Mouse (Mus musculus) T-cell, adult 66 days (primary cell): ENCODE results near the gene Olfr108. TPM values are rescaled to one million over a fixed set of nuclear protein-coding genes. Genes with fewer than 3 reads are reported as not detected.

Experiments
- total RNA-seq, 2 experiments: library from RNA; stranded (reverse); gene quantifications; 3 replicates in 1 of 2; 4 replicates in 1 of 2; pipeline ENCODE4 v1.2.4; 2023

The Olfr108 gene
- not detected for total RNA-seq

DNA sequence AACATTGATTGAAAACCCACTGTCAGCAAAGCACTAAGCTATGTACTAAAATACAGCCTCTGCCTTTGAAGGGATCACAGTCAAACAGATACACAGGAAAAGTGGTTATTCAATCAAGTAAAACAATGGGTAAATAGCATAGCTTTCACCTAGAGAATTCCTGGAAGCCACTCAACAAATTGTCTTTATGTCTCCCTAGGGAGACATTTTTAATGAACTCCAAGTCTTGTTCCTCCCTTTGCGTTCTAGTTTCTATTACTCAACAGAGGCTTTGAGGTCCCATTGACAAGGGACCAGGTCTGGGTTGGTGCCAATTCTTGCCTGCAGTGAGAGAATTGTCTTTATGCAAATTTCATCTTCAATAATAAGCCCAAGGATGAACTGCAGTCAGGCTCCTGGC, at the start of gene Olfr108:
Olfr108 (plus strand) TSS at position 301 of the 400 bp plus-strand sequence.

DNA sequence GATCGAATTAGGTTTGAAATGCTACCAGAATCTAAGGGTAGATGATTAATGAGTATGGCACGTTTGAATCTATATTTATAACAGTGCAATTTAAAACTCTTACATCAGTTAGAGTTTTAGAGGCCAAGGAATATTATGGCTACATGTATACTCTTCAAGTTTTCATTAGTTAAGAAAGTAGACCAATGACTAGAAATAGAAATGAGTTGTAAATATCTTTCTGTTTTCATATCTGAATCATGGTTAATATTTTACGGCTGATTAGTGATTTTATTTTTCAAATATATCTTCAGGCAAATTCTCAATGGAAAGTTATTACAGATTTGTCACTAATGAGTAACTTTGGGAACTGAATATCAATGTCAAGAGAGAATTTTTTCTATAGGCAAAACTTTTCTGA, 46.4 kb upstream of the Olfr108 start, which contains the start of gene Olfr107:
Olfr107 (plus strand) TSS at position 301 of the 400 bp plus-strand sequence.

DNA sequence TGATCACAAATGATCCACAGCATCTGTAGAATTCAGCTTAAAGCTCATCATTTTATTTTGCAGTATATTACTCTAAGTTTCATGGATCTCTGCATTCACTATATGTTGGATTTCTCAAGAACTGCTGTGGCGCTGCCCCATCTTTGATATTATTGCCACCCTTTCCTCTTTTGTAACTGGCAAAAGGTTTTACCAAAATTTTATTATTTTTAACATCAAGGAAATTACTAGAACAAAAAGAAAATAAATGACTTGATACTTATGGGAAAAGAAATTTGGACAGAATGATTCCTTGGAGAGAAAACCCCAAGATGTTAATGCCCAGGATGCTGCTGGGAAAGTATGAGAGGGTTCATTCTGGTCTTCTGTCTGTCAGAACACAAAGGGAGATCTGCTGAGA, 13.3 kb downstream of the Olfr108 start, which contains the start of gene Olfr109:
Olfr109 (plus strand) TSS at position 301 of the 400 bp plus-strand sequence.

DNA sequence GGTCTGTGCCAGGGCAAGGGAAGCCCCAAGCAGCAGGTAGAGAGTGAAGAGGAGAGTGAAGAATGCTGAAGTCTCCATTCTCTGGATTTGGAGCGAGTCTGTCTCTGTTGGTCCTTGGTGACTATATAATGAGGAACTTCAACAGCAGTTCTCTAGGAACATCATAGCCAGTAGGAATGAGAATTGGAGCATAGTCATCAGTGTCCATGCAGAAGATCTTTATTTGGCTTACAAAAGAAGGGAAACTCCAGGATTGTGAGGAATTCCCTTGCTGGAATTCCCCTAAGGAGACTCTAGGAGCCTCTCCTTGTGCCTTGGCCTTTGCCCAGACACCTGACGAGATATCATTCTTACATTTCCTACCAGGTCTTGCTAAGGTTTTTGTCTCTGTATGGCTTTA, 38.2 kb downstream of the Olfr108 start, which contains the start of gene H2-M2:
H2-M2 (minus strand) TSS at position 101 of the 400 bp plus-strand sequence.

DNA sequence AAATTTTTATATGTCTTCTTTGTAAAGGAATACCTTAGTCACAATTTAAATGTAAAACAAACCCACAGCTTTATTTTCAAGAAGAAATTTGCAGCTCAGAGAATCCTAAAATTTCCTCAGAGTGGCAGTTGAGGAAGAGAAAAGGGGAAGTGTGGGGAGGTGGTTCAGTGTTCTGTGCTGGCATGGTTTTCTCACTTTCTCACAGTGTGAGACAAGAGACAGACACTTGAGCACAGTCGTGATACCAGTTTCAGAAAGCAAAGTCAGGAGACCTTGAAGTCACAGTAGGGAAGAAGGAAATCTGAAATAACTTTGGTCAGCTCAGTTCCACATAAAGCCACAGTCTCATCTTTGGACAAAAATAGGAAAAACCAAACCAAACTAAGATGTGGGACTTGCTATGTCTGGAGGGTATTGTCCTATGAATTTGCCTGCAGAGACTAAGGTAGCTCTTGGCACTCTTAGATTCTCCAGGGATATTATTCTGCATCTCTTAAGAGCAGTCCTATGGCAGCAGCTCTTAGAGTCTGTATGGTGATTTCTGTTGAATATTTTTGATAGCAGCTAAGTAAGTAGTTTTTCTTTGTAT, 46.7 kb downstream of the Olfr108 start, which contains the start of gene Olfr110:
Olfr110 (plus strand) TSS at position 539 of the 589 bp plus-strand sequence.

Other genes with a start within 250 kb of the Olfr108 start
- not detected for gene Olfr94, start 244.5 kb upstream of the Olfr108 start, total RNA-seq
- gene Olfr95, start 232.4 kb upstream of the Olfr108 start, total RNA-seq, result not detected
- not detected for gene Olfr96, start 225.3 kb upstream of the Olfr108 start, total RNA-seq
- gene Olfr97, start 208.2 kb upstream of the Olfr108 start, total RNA-seq, result not detected
- not detected for gene Olfr98, start 181.7 kb upstream of the Olfr108 start, total RNA-seq
- 10 to 100 TPM; 34.4 to 40.3 TPM for gene H2-M3, start 175.3 kb upstream of the Olfr108 start, total RNA-seq
- gene Olfr99, start 162.0 kb upstream of the Olfr108 start, total RNA-seq, result not detected
- not detected for gene Olfr101, start 141.2 kb upstream of the Olfr108 start, total RNA-seq
- gene Olfr102, start 128.4 kb upstream of the Olfr108 start, total RNA-seq, result not detected
- not detected for gene Olfr103, start 105.8 kb upstream of the Olfr108 start, total RNA-seq
- gene Olfr104-ps, start 85.9 kb upstream of the Olfr108 start, total RNA-seq, result not detected
- not detected for gene Olfr105-ps, start 66.4 kb upstream of the Olfr108 start, total RNA-seq
- not detected for gene Olfr106-ps, start 55.1 kb upstream of the Olfr108 start, total RNA-seq
- not detected for gene Olfr107, start 46.3 kb upstream of the Olfr108 start, total RNA-seq
- not detected for gene Olfr109, start 13.4 kb downstream of the Olfr108 start, total RNA-seq
- gene H2-M2, start 38.1 kb downstream of the Olfr108 start, total RNA-seq, result not detected
- gene Olfr110, start 47.0 kb downstream of the Olfr108 start, total RNA-seq, result not detected
- gene Olfr111, start 62.5 kb downstream of the Olfr108 start, total RNA-seq, result not detected
- gene Olfr112, start 124.0 kb downstream of the Olfr108 start, total RNA-seq, result not detected
- not detected for gene Olfr113, start 132.2 kb downstream of the Olfr108 start, total RNA-seq
- gene Olfr114, start 147.3 kb downstream of the Olfr108 start, total RNA-seq, result not detected
- gene Olfr115, start 181.6 kb downstream of the Olfr108 start, total RNA-seq, result not detected
- not detected for gene Olfr116, start 181.7 kb downstream of the Olfr108 start, total RNA-seq
- not detected for gene Olfr117, start 218.3 kb downstream of the Olfr108 start, total RNA-seq
- gene Olfr118, start 221.5 kb downstream of the Olfr108 start, total RNA-seq, result not detected